Mouse (Mus musculus): ENCODE measurements around the gene Atp6v0c.

Atp6v0c gene

DNA sequence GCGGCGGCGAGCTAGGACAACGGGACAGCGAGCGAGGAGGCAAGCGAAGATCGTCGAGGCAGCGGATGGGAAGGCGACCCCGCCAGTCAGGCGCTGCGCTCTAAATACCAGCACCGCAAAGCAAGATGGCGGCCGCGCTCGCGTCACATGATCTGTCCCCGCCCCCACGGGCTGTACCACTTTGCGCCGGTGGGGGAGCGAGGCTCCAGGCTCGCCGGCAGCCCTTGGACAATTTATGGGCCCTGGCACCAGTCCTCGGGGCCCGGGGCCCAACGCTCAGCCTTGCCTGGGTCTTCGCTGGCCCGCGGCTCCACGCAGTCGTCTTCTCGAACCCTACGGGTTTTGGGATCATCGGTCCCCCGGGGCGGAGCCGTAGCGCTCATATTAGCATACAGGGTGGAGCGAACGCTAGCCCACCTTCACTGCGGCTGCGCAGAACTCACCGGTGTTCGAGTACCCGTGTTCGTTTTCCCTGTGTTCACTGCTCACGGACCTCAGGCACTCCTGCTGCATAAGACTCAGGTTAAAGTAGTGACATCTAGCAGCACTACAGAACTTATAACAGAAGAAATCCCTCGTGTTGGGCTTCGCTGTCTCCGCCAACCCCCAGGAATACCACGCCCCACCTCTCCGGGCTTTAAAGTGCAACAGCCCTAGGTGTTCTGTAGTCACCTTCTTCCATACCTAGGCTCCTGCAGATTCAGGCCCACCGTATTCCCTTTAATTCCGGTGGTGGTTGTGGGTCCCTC lies at the start of gene Atp6v0c:
Gene Atp6v0c (minus strand): TSS at position 386 of the 749 bp plus-strand sequence.
- in situ Hi-C loops (cut with MboI, MseI): no loop called here

- in situ Hi-C loops (cut with MboI, MseI): no loop called here
Measured at GRCm38 (mm10) chr17:24216836-24217235, 47.3 kb upstream of the Atp6v0c start.

DNA sequence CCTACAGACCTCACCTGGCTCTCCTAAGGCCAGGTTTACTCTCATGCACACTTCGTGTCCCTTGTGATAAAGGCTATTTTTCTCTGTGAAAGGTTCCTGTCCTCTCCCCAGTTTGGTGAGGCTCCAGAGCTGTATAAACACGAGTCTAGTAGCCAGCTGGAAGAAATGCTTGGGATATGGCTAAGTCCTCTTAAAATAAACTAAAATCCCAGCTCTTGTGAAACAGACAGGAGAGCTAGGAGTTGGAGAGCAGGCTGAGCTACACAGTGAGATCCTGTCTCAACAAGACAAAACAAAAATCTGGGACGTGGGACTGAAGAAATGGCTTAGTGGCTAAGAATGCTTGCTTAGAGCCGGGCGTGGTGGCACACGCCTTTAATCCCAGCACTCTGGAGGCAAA lies 43.7 kb upstream of the Atp6v0c start:
- in situ Hi-C loops (cut with MboI, MseI): no loop called here

DNA sequence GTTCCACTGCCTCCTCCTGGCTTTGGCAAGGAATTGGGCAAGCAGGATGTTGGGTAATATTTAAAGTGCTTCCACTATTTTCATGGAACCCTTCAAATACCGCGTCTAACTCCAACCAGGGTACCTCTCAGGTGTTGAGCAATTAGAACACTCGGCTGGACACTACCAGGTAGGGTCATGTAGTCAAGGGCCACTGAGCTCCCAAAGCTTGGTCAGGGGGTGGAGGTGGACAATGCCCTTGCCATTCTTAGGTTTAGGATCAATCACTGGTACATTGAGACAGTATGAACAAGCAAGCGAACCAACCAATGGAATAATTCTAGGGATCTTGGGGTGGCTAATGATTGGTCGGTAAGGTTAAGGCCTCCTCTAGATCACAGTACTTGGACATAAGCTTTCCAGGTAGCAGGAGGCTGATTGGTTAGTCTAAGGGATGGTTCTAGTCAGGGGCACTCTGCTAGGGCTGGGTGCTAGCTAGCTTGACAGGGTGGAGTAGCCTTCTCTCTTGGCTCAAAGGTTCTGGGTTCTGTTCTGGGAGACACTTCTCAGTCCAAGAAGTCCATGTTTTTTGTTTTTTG lies 43.0 kb upstream of the Atp6v0c start:
- in situ Hi-C loops (cut with MboI, MseI): no loop called here

DNA sequence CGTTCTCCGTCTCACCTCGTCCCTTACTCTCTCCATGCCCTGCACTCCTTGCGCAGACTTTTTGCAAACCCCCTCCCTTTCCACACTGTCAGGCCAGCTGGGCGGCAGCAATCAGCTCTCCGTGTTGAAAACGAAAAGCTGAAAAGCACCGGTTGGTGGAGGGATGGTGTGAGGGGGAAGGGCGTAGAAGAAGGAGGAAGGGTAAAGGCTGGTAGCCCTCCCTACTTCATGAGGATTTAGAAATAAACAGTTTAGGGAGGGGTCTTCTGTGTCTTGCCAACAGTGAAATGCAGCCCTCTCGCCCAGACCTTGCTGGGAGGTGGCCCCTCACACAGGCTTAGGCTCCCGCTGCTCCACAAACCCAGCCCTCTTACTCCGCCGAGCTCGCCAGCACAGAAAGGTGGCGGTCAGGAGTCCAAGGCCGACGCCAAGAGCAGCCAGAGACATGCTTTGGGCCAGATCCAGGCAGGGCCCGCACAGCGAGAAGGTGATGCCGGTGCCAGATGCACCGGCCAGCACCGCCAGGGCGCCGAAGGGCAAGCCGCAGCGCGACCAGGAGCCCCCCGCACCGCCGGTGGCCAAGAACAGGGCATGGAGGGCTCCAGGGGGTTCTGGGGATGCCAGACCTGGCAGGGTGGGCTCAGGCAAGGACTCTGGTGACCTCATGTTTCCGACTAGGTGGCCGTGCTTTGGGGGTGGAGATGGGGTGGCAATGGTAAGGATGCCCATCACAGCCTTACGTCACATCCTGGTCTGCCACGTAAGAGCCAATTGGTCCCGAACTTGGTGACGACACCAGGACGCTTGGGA lies 42.3 kb upstream of the Atp6v0c start:
- in situ Hi-C loops (cut with MboI, MseI): no loop called here

GRCm38 (mm10) chr17:24210591-24210990 lies 41.1 kb upstream of the Atp6v0c start:
- in situ Hi-C loops (cut with MboI, MseI): no loop called here

- in situ Hi-C loops (cut with MboI, MseI): no loop called here
Measured at GRCm38 (mm10) chr17:24209916-24210240, 40.4 kb upstream of the Atp6v0c start.

DNA sequence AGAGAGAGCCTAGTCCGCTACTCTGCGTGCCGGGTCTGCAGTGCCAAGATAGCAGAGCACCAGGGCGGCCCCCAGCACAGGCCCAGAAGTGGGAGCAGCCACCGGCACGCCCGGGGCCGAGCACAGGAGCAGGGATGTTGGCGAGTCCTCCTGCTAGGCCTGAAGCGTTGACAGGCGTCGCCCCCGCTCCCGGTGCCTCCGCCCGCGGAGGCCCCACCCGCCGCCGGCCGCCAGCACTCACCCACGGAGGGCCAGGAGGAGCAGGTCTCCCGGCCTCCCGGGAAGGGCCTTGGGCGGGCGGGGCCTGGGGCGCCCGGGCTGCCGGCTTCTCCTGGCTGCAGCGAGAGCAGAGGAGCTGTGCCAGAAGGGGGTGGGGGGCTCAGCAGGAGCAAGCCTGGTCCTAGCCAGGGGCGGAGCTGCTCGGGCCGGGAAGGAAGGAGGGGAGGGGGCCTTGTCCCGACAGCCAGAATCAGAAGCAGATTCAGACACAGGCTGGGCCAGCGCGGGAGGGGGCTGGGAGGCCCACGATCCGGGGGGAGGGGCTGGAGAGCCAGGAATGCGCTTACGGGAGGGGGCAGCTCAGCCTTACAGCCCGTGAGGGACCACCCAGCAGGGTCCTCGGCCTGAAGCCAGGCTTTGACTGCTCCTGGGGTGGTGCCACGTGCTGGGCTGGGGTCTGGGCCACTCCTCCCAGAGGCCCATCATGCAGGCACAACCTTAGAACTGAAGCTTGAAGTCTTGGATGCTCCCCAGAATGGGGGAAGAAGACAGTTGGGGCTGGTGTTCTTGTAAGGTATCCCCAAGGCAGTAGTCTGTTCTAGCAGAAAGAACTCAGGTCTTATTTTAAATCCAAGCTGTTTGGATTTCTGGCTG lies 39.8 kb upstream of the Atp6v0c start, which contains the start of gene Ntn3:
Gene Ntn3 (minus strand): TSS at position 489 of the 873 bp plus-strand sequence.
- in situ Hi-C loops (cut with MboI, MseI): no loop called here

GRCm38 (mm10) chr17:24208641-24209042 lies 39.1 kb upstream of the Atp6v0c start:
- in situ Hi-C loops (cut with MboI, MseI): no loop called here

- in situ Hi-C loops (cut with MboI, MseI): no loop called here
Measured at GRCm38 (mm10) chr17:24207768-24208640, 38.5 kb upstream of the Atp6v0c start.

DNA sequence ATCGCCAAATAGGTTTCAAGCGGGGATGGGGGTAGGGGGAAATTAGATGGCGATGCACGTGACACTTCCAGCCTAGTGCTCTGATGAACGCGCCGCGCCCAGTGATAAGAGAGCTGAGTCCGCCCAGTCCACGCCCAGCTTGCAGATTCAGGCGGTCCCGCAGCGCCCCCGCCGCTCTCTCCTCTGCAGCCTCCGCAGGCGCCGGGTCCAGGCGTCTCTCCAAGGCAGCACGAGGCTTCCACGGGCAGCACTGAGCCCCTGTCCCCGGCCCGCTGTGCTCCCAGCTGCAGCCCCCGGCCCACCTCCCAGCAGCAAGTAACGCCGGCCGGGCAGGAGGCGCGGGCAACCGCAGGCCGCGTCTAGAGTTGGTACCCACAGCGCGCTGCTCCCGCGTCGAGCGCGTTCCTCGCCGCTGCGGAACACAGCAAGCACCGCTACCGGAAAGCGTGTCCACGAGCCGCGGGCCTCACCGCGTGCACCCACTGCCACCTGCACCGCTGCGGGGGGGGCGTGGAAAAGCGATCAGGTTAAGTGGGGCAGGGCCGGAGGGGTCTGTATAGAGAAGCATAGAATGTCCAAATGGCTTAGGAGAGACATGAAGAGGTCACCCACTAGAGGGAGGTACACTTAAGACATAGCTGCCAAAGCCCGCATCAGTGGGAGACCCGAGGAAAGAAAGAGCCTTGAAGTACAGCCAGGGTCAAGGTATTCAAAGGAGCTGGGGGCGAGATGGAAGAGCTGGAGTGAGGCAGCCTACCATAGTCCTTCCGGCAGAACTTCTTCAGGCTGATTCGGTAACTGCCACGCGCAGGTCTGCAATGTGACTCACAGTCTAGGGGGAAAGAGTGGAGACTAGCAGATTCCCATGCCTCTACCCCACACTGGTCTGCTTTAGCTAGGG lies 37.2 kb upstream of the Atp6v0c start:
- in situ Hi-C loops (cut with MboI, MseI): no loop called here

- in situ Hi-C loops (cut with MboI, MseI): no loop called here
Measured at GRCm38 (mm10) chr17:24205908-24206361, 36.4 kb upstream of the Atp6v0c start.

- in situ Hi-C loops (cut with MboI, MseI): no loop called here
Measured at GRCm38 (mm10) chr17:24205284-24205888, 35.9 kb upstream of the Atp6v0c start, which contains the start of gene Tbc1d24. TSS of gene Tbc1d24 (minus strand) at chr17:24205562.

- in situ Hi-C loops (cut with MboI, MseI): no loop called here
Measured at GRCm38 (mm10) chr17:24204846-24205245, 35.3 kb upstream of the Atp6v0c start.

GRCm38 (mm10) chr17:24203611-24204534 lies 34.4 kb upstream of the Atp6v0c start:
- in situ Hi-C loops (cut with MboI, MseI): no loop called here

- in situ Hi-C loops (cut with MboI, MseI): no loop called here
Measured at GRCm38 (mm10) chr17:24203068-24203467, 33.6 kb upstream of the Atp6v0c start.

GRCm38 (mm10) chr17:24201092-24201491 lies 31.6 kb upstream of the Atp6v0c start:
- in situ Hi-C loops (cut with MboI, MseI): no loop called here

DNA sequence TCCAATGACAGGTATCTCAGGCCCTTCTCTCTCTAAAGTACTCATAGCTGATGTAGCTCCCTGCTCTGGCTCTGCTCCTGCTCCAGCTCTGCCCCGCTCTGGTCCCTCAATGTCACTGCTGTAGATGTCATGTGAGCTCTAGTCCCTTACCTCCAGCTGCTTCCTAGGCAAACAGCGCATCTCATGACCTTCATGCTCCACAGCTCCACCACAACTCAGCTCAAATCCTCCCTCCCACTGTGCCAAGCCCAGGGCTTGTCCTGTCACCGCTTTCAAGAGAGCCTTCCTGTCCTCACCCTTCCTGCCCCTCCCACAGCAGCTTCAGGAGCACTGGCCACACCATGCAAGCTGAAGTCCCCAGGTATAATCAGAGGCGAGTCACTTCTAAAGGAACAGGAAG lies 30.2 kb upstream of the Atp6v0c start:
- in situ Hi-C loops (cut with MboI, MseI): no loop called here

Data from regulatory T cell (primary cell).